Mouse (Mus musculus) heart, adult 11 months (tissue): ENCODE measurements at regions not wholly inside any gene's neighbourhood (a gene's known extent, or its start where the extent isn't known, plus 50 kb on each side); places are given as distances from the start of the nearest gene placed in this dataset.

ENCODE experiments used
- DNase-seq: peaks from one replicate; pipeline ENCODE4 v3.0.0; 2022

DNA sequence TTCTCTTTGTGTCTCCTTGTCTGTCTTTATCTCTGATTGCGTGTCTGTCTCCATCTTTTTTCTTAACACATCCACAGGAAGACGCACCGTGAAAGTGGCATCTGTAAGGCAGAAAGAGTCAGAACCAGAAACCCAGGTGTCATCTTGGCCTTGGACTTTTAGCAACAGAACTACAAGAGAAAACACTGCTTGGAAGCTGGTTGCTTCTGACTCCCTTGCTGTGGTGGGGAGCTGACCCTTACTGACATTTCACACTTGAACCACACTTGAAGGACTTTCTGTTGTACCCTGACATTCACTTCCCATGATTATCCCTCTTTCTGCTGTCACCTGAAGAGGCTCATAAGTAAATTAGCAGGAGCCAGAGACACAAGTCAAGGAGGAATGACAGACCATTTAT lies 180.6 kb downstream of the Irx2 start:
- peak; percentile 55 for DNase-seq

DNA sequence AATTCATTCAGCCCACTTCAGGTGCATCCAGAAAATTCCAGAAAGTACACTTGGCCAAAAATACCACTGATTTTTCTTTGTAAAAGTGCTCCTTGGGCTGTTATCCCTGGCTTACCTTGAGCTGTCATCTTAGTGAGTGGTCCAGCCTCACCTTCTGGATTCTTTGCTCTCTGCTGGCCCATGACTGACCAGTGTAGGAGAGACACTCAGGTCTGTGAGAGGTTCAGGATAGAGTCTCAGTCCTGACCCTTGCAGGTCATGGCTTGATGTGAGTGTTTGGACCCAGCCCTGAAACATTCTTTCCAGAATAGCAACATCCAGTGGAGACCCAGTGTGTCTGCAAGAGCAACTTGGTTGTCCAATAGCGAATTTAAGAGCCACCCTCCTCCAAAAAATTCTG lies 182.0 kb downstream of the Irx2 start:
- peak; percentile 68 for DNase-seq

DNA sequence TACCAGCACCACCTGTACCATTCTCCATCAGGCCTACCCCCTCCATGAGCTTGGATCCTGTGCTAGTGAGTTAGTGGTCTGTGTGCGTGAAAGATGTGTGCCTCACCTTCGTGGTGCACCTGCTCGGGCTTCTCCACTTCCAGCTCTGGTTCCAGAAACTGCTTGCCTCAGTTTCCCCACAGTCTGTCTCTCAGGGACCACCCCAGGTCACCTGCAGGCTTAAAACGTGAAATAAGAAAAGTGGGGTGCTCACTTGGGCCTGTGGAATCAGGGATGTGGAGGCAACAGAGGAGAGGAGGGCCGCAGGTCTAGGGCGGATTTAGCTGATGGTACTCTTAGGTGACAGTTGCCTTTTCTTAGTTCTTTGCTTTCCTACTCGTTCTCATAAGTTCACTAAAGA lies 186.0 kb downstream of the Irx2 start:
- DNase-seq, result peak; percentile 84

DNA sequence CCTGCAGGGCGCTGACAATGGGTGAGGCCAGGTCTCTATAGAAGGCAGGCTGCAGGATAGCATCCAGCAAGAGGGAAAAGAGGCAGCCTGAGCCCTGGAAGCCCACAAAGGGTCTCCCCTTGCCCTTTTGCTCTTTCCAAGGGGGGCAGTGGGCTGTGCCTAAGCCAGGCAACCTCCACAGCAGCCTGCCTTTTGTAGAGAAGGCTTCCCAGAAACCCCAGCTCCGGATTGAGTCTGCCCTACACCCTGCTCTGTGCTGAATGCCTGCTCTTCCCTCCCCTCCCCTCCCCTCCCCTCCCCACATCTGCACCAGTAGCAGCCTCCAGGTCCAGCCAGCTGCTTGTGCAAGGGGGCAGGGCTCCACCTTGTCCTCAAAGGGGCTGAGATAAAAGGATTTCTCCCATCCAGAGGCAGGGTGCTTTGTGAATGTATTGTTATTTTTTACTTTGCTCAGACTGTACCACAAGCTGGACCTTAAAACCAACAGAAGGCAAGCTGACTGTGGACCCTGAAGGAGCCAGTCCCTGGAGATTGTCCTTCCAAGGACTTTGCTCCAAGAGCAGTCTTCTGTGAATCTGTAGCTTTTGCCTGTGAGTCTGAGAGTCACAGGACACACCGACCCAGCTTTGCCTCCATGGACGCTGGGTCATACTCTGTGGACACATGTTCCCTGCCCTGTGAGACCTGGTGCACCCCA lies 186.8 kb downstream of the Irx2 start:
- peak; percentile 51 for DNase-seq

DNA sequence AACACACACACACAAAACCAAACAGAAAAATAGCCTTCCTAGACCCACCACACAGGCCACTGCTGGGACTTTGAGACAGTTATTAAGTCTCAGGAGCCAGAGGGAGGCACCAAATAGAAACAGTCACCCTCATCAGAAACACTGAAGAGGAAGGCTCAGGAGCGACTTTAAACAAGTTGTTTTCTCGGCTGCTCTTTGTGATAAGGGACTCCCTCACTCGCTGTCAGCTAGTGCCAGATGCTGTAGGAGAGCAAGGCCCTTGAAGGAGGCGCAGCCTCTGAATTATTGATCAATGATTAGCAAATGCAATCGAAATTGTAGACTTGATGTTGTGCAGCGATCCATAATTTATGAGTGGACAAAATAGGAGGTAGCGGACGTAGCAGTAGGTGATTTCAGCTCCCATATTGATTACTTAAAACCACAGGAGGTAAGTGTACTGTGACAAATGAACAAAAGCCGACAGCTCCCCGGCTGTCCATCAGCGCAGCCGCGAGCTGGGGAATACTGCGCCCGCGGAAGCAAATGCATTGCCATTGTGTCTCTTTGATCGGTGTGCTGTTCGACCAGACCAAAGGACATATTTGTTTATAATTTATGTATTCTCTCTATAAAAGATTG lies 187.4 kb downstream of the Irx2 start:
- DNase-seq, result no peak

DNA sequence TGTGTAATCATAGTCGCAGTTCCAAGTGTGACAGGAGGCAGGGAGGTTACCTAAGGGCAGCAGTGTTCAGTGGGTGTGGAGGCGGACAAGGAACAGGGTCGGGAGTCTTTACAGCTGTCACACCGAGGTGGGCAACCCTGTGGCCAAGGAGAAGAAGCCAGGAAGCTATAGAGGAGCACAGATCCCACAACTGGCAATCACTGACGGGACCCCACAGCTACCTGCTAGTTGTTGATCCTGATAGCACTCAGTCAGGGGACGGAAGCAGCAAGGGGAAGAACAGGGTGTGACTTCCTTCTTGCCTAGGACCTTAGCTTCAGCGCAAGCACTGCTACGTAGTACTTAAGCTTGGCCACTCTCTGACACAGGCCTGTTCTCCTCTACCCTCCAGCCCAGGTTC lies 188.2 kb downstream of the Irx2 start:
- DNase-seq, result peak; percentile 59

DNA sequence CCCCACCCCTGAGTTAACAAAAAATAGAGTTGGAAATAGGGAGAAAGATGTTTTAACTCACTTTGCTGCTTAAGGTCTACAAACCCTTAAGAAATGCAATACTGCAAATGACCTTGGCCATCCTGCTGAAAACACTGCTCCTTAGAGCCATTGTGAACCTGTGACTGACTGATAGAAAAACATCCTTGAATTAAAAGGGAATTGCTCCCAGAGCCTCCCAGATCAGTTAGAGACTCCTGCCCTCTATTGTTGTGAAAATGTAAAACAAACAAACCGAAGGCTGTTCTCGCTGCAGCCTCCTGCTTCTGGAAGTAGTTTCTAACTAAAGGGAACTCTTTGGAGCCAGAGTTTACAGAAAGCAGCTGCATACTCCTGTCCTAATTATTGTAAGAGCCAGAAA lies 188.9 kb downstream of the Irx2 start:
- no peak for DNase-seq

DNA sequence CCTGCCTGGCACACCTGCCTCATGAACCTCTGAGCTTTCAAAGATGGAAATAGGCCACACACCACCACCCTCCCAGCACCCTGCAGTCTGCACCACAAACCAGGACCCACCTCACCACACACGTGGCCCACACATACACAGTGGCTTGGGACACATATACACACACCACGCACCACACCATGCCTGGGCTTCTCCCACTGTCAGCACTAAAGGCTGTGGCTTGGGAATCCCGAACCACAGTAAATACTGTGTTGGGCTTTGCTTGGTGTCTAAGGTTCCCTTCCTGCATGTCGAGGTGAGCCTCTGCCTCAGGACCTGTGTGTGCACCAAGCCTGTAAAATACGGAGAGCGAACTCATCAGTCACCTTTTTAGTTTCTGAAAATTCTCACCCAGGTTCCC lies 189.3 kb downstream of the Irx2 start:
- DNase-seq, result peak; percentile 44

DNA sequence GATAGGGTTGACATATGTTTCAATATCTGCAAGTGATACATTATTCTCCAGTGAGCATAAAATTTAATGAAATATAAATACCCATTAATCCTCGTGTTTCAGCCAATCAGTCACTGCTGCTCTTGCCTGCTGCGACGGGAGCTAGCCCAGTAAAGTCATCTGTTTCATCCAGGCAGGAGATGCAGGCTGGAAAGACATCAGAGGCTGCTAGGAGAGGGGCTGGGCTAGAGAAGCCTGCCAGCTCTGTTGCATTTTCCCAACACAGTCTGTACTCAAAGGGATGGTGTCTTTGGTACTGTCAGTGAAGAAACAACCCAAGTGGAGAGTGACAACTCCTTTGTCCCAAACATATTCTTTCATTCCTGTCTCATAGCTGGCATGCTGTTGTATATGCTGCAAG lies 198.0 kb downstream of the Irx2 start:
- peak; percentile 40 for DNase-seq

DNA sequence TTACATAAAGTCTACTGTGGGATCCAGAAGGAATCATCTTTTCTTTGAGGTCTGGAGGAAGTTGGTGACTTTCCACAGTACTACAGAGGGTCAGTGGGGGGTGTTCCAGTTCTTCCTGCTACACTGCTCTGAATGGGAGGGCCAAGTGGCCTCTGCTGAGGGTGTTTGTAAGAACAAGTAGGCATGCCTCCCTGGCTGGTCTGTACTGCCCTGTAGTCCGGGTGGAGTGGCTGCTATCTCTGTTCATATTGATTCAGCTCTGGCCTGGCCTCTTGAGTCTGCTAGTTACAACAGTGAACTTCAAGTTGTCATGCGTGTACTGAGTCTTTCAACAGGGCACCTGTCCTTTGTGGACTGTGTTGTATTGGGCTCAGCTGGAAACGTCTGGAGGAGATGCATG lies 200.7 kb downstream of the Irx2 start:
- DNase-seq, result peak; percentile 64

DNA sequence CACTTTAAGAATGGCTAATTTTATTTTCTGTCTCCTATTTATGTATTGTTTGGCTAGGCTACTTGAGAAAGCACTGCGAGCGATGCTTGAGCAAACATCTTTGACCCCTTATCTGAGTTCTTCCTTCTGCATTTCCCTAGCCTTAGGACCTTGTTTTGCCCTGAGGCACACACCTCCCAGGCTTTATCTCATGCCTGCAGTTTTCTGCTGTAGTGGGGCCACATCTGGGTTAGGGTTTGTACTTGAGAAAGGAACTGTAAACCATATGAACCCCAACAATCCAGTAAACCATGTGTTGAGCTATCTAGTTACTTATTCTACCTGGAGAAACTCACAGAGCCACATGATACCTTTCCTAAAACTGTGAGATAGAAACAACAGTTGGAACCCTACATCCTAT lies 204.7 kb downstream of the Irx2 start:
- DNase-seq, result peak; percentile 7

DNA sequence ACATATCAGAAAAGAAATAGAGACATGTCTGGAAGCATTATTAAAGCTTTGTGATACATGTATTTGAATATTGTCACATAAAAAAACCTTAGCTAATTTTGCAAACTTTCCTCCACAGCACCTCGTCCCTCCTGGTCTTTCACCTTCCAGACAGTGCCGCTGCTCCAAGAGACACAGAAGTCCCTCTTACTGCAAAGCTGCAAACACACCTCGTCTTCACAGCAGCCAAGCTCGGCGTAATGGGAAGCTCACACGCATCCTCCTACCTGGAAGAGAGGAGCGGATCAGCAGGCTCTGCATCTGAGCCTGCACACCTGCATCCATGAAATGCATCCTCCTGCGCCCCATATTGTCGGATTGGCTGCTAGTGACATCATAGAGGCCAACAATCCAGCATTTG lies 208.4 kb downstream of the Irx2 start:
- peak; percentile 53 for DNase-seq

DNA sequence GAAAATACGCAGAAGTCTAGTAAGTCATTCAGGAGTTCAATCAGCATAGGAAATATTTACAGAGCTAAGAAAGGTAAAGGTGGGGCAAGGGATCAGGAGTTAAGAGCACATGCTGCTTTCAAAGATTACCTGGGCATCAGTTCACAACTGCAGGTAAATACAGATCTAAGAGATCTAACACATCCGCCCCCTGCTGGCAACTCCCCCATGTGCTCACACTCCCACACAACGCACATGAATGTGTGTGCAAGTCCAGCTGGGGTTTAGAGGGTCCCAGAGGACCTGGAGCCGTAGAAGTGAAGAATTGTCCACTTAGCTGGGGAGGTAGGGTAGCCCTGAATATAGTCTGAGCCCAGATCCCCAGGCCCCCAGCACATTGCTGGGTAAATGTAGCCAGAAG lies 219.5 kb downstream of the Irx2 start:
- peak; percentile 31 for DNase-seq

DNA sequence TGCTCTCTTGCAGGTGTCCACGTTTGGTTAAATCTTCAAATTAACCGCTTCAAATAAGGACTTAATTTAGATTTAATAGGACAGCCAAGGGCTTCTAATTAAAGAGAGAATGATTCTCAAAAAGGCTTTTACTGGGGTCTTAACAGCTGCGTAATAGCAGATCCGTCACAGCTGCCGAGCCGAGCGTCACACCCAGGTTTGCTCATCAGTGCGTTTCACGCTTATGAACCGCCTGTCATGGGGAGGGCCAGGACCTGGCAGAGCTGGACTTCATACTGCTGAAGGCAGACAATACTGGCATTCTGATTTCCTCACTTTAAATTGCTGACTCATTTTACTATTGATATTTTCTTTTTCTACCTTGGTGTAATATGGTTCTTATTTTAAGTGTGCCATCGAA lies 221.2 kb downstream of the Irx2 start:
- DNase-seq, result peak; percentile 25

DNA sequence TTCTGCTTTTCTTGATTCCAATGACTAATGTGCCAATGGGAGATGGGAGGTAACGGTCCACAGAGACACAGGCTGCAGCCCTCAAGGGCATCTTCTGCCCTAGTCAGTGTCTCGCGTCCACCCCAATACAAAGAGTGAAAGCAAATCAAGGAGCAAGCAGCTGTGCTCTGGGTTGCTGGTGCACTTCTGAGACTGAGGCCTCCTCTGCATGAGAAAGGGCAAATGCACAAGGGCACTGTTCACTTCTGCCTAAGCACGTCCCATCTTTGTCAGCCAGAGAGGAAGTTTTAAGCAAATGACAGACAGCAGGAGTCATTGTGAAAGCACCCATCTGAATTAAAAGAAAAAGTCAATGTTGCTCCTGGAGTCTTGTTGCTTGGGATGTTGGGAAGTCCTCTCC lies 224.3 kb downstream of the Irx2 start:
- DNase-seq, result peak; percentile 64

DNA sequence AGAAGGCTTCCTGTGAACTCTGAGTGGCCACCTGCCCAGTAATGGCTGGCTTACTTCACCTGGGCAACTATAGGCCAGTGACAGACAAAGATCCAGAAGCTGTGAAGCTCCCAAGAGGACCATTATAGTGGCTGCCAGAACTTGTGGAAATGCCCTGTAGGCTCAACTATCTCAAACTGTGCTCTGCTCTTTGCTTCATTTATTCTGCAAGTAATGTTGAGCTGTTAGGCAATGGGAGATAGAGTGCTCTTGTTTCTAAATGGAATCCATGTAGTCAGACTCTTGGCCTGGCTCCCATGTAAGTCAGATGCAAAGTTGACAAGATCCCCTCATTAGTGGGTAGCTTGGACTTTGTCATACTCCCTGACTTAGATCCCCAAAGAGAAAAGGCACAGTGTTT lies 247.3 kb downstream of the Irx2 start:
- DNase-seq, result peak; percentile 13

DNA sequence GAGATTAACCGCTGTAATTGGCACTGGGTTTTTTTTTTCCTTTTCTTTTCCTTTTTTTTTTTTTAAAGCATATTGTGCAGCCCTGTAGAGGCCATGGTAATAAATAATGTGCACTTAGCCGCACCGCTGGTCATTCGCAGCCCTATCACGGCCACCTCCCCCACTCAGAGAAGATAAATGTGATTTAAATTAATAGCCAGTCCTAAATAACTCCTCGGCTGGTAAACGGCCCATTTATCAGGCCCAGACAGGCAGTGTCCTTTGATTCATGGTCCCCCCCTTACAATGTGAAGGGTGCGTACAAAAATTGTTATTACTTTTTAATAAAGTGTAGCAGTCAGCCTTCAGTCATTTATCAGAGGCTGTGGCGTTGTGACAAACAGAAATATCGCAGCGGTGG lies 266.4 kb downstream of the Irx2 start:
- peak; percentile 51 for DNase-seq

DNA sequence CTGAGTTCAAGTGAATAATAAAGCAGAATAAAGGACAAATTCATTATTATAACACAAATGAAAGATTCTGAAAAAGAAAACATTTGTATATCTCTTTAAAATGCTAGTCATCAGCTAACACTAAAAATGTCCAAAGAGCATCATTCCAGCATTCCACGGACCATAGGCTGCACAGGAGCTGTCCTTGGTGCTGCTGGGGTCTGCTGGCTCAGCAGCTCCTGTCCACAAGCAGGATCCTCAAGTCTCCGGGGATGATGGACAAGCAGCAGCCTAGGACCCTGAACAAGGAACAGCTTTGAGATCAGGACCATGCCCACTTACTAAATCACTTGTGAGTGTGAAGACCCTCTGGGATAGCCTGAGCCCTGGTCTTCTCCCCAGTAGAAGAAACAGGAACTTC lies 274.0 kb downstream of the Irx2 start:
- peak; percentile 36 for DNase-seq

DNA sequence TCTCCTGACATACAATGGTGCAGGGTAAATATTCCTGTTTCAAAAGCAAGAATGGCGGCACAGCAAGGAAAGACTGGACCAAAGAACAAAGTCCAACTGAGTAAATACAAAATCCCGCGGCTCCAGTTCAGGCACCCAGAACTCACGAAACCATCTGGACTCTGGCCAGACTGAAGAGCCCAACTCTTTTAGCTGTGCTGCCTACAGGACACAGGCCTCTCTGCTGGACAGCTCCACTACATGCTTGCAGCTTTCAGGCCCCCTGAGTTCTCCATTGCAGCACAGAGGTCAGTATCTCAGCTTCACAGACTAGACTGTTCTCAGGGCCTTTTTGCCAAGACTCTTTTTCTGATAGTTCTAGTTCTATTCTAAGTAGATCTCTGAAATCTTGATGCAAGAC lies 290.3 kb downstream of the Irx2 start:
- DNase-seq, result peak; percentile 75

DNA sequence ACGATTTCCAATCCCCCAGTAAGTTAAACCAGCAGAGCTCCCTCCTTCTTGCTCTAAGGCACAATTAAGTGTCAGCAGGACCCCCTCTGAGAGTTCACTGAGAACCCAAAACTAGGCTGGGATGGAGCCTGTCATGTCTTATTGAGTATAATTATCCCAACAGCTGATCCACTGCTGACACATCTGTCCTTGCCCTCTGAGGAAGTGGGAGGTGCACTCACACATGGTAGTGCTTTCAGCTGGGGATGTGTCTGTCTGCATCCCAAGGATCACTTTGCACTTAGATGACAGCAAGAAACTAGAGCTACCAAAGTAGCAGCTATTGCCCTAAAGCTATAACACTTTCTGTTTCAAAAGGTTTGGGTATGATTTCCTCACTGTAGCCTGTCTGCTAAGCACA lies 291.7 kb downstream of the Irx2 start:
- no peak for DNase-seq

DNA sequence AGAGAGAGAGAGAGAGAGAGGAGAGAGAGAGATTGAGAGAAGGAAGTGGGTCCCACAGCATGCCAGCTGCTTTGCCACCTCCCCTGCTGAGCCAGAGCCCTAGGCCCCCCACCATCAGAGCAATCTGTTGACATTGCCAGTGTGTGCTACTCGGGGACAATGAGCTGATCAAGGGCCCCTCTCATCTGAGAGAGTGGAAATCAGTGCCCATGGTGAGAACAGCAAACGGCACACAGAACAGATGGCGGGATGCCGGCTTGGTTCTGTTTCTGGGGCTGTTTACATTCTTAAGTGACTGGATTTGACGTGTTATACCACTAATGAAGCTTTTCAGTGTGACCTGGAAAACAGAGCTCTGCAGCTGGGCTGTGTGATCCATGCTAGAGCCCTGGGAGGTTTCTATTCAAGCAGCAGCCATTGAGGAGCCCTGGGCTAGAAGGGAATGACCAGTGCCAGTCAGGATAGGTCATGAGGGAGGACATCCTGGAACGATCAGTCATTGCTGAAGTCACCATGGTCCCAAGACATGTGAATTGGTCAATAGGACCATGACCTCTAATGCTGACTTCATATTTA lies 296.0 kb downstream of the Irx2 start:
- DNase-seq, result peak; percentile 71

DNA sequence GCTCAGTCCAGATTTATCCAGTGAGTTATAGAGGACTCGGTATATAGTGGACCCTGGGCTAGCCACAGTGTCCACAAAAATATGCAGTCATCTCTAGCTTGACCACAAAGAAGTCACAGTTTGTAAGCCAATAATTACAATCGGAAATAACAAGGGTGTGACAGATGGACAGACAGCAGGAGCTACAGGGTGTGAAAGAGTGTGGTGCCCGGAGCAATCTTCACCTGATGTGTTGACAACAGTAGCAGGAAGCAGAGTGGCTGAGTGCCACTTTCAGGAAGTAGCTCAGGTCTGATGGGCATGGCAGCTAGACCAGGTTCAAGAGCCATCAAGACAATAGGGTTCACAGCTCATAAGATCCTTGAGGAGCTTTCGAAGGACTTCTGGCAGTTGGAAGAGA lies 308.6 kb downstream of the Irx2 start:
- DNase-seq, result peak; percentile 71

DNA sequence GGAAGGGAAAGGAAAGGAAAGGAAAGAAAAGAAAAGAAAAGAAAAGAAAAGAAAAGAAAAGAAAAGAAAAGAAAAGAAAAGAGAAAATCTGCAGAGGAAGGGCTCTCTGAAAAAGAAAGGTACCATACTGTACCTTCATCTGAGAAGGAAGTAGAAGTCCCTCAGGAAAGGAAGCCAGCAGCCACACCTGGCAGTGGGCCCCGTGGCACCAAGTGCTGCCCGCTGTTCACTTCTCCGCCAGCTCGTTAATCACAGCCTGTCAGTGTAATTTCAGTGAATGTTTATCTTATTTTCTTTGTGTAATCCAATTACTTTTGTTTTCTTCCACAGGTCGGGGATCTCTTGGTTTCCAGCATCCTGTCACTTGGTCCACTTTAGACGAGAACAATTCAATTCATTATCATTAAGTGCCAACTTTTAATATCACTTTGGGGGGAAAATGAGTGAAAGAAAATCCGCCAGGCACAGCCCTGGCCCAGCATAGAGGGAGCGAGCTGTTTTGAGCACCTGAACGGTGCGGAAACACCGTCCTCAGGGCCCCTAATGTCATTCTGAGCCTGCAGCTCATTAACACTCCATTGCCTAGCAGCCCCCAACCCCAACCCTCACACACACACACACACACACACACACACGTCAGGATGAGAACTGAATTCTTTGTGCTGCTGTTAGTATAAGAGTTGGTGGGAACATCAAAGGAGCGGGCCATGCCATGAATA lies 309.7 kb downstream of the Irx2 start:
- peak; percentile 9 for DNase-seq
